Mouse (Mus musculus) hindbrain, postnatal 0 days (tissue): ENCODE measurements at regions not wholly inside any gene's neighbourhood (a gene's known extent, or its start where the extent isn't known, plus 50 kb on each side); places are given as distances from the start of the nearest gene placed in this dataset.

ENCODE experiments used
- ATAC-seq: fragments of 200-750 bp; cut with Nextera tagmentation; 2 replicates; pipeline ENCODE4 v1.8.0; 2017; ENCODE audit warnings: mild to moderate bottlenecking, moderate TSS enrichment, moderate library complexity
- DNase-seq: peaks from one replicate; pipeline ENCODE4 v3.0.0-alpha.2; 2015; ENCODE audit warnings: low spot score
- H3K27ac ChIP-seq: fragments of 300-500 bp; sonication (generic); 2 replicates; pipeline ENCODE4 v1.5.1; 2014; ENCODE audit warnings: mild to moderate bottlenecking
- H3K27me3 ChIP-seq: fragments of 300-500 bp; sonication (generic); 2 replicates; pipeline ENCODE4 v1.6.1; 2014; ENCODE audit warnings: low read length, mixed read lengths; ENCODE audit not compliant: insufficient read depth
- H3K36me3 ChIP-seq: fragments of 300-500 bp; sonication (generic); 2 replicates; pipeline ENCODE4 v1.6.1; 2014; ENCODE audit warnings: low read length, mixed read lengths; ENCODE audit not compliant: insufficient read depth
- H3K4me1 ChIP-seq: fragments of 300-500 bp; sonication (generic); 2 replicates; pipeline ENCODE4 v1.6.1; 2014; ENCODE audit warnings: antibody characterized with exemption, low read length, mixed read lengths; ENCODE audit not compliant: insufficient read depth
- H3K4me2 ChIP-seq: fragments of 300-500 bp; sonication (generic); 2 replicates; pipeline ENCODE4 v1.6.1; 2014; ENCODE audit warnings: low read depth, mild to moderate bottlenecking, low read length, moderate library complexity, mixed read lengths
- H3K4me3 ChIP-seq: fragments of 300-500 bp; sonication (generic); 2 replicates; pipeline ENCODE4 v1.5.1; 2014; ENCODE audit warnings: low read length
- H3K9ac ChIP-seq: fragments of 300-500 bp; sonication (generic); replicated peaks from 2 replicates; pipeline ENCODE4 v1.6.1; 2014; ENCODE audit warnings: mild to moderate bottlenecking, low read length, moderate library complexity, mixed read lengths
- H3K9me3 ChIP-seq: fragments of 300-500 bp; sonication (generic); 2 replicates; pipeline ENCODE4 v1.6.1; 2016; ENCODE audit warnings: low read length, mixed read lengths
- CTCF ChIP-seq: IDR thresholded peaks from 2 replicates; pipeline ENCODE4 v1.5.1; 2016; ENCODE audit warnings: antibody characterized with exemption, control low read depth, low read depth
- WGBS: fragments of 180-500 bp; shearing (Covaris S2); extraction: QIAGEN DNeasy Blood & Tissue Kit; methylation state at CpG from one replicate; pipeline ENCODE4 v1.1.7; 2014; 5-methylcytosine and 5-hydroxymethylcytosine counted together

- H3K9me3 ChIP-seq, result no peaks in the 10 kb centered on the region
- no peak overlapping the region for H3K4me3 ChIP-seq
- H3K36me3 ChIP-seq, result no peaks in the 10 kb centered on the region
- H3K4me1 ChIP-seq, result no peaks in the 10 kb centered on the region
- WGBS, result 76% methylated on average over 2 of the region's 2 CpGs
- no peak for TF ChIP-seq CTCF
- no peaks in the 10 kb centered on the region for H3K27me3 ChIP-seq
- no peak overlapping the region for H3K9ac ChIP-seq
- ATAC-seq (no peak), DNase-seq (no peak)
- H3K27ac ChIP-seq, result no peak overlapping the region
- no peak overlapping the region for H3K4me2 ChIP-seq
Observed at GRCm38 (mm10) chr8:87417466-87417865, 54.9 kb downstream of the Cbln1 start.

- TF ChIP-seq CTCF, result no peak
- Histone ChIP-seq H3K4me2 (no peak overlapping the region), H3K27me3 (no peaks in the 10 kb centered on the region), H3K4me1 (no peaks in the 10 kb centered on the region), H3K27ac (no peak overlapping the region), H3K36me3 (no peaks in the 10 kb centered on the region), H3K9ac (no peak overlapping the region), H3K4me3 (no peak overlapping the region), H3K9me3 (no peaks in the 10 kb centered on the region)
- DNase-seq, result no peak
- WGBS, result 83% methylated on average over 3 of the region's 3 CpGs
- ATAC-seq, result no peak
Observed at GRCm38 (mm10) chr8:87415051-87415630, 57.3 kb downstream of the Cbln1 start.

- no peak for TF ChIP-seq CTCF
Observed at GRCm38 (mm10) chr8:87389016-87389415, 83.4 kb downstream of the Cbln1 start.

GRCm38 (mm10) chr8:87383527-87384206 is 88.7 kb downstream of the Cbln1 start:
- Histone ChIP-seq H3K9me3 (no peaks in the 10 kb centered on the region), H3K27me3 (no peaks in the 10 kb centered on the region), H3K4me2 (no peak overlapping the region), H3K4me1 (no peaks in the 10 kb centered on the region), H3K4me3 (no peak overlapping the region), H3K36me3 (no peaks in the 10 kb centered on the region), H3K27ac (no peak overlapping the region), H3K9ac (no peak overlapping the region)
- no peak for TF ChIP-seq CTCF
- 48% methylated on average over 12 of the region's 12 CpGs for WGBS
- DNase-seq (peak; percentile 39), ATAC-seq (no peak)

More at GRCm38 (mm10) chr8:87389016-87389415, 83.4 kb downstream of the Cbln1 start:
- Histone ChIP-seq H3K27ac (no peak overlapping the region), H3K4me2 (no peak overlapping the region), H3K36me3 (no peaks in the 10 kb centered on the region), H3K27me3 (no peaks in the 10 kb centered on the region), H3K9me3 (no peaks in the 10 kb centered on the region), H3K4me3 (no peak overlapping the region), H3K9ac (no peak overlapping the region), H3K4me1 (no peaks in the 10 kb centered on the region)
- ATAC-seq (no peak), DNase-seq (no peak)
- WGBS, result 75% methylated on average over 2 of the region's 2 CpGs

GRCm38 (mm10) chr8:87382311-87382710 is 90.1 kb downstream of the Cbln1 start:
- Histone ChIP-seq H3K9ac (no peak overlapping the region), H3K9me3 (no peaks in the 10 kb centered on the region), H3K4me3 (no peak overlapping the region), H3K36me3 (no peaks in the 10 kb centered on the region), H3K27me3 (no peaks in the 10 kb centered on the region), H3K4me2 (no peak overlapping the region), H3K4me1 (no peaks in the 10 kb centered on the region), H3K27ac (no peak overlapping the region)
- ATAC-seq (no peak), DNase-seq (no peak)
- 76% methylated on average over 5 of the region's 5 CpGs for WGBS
- no peak for TF ChIP-seq CTCF

GRCm38 (mm10) chr8:87380791-87381190 is 91.6 kb downstream of the Cbln1 start:
- no peak overlapping the region for H3K4me2 ChIP-seq
- DNase-seq (peak; percentile 8), ATAC-seq (no peak)
- H3K27ac ChIP-seq, result no peak overlapping the region
- 62% methylated on average over 3 of the region's 3 CpGs for WGBS
- H3K9me3 ChIP-seq, result no peaks in the 10 kb centered on the region
- no peak overlapping the region for H3K4me3 ChIP-seq
- H3K4me1 ChIP-seq, result no peaks in the 10 kb centered on the region
- no peaks in the 10 kb centered on the region for H3K36me3 ChIP-seq
- TF ChIP-seq CTCF, result no peak
- H3K9ac ChIP-seq, result no peak overlapping the region
- H3K27me3 ChIP-seq, result no peaks in the 10 kb centered on the region

- Histone ChIP-seq H3K9ac (no peak overlapping the region), H3K4me2 (no peak overlapping the region), H3K27me3 (no peaks in the 10 kb centered on the region), H3K36me3 (no peaks in the 10 kb centered on the region), H3K4me3 (no peak overlapping the region), H3K27ac (no peak overlapping the region), H3K4me1 (no peaks in the 10 kb centered on the region), H3K9me3 (no peaks in the 10 kb centered on the region)
- ATAC-seq (no peak), DNase-seq (no peak)
- WGBS, result 94% methylated on average over 8 of the region's 8 CpGs
- TF ChIP-seq CTCF, result no peak
Observed at GRCm38 (mm10) chr8:87379296-87379695, 93.1 kb downstream of the Cbln1 start.
